Mouse (Mus musculus): ENCODE measurements at regions not wholly inside any gene's neighbourhood (a gene's known extent, or its start where the extent isn't known, plus 50 kb on each side); places are given as distances from the start of the nearest gene placed in this dataset.
A peak's percentile ranks its signal among the peaks of the same experiment; 100 is the strongest.
"Not testable (repeated sequence)": the region's sequence is repeated elsewhere in the genome, so short reads cannot be mapped to it uniquely, and the experiment has no call there.

GRCm38 (mm10) chr12:11518379-11518778 is 62.5 kb downstream of the Rad51ap2 start:
- no peak for DNase-seq (ENCODE audit: low spot score)

- no peak for DNase-seq (ENCODE audit: low spot score)
Observed at GRCm38 (mm10) chr12:11562891-11563290, 107.0 kb downstream of the Rad51ap2 start.

- DNase-seq (ENCODE audit: low spot score) = no peak
Observed at GRCm38 (mm10) chr12:11570160-11570559, 114.3 kb downstream of the Rad51ap2 start.

- peak; percentile 9 for DNase-seq (ENCODE audit: low spot score)
Observed at GRCm38 (mm10) chr12:11603946-11604345, 148.1 kb downstream of the Rad51ap2 start.

GRCm38 (mm10) chr12:11608733-11609132 is 152.9 kb downstream of the Rad51ap2 start:
- no peak for DNase-seq (ENCODE audit: low spot score)

GRCm38 (mm10) chr12:11611656-11612055 is 155.8 kb downstream of the Rad51ap2 start:
- DNase-seq (ENCODE audit: low spot score) = no peak

GRCm38 (mm10) chr12:11615237-11615636 is 159.4 kb downstream of the Rad51ap2 start:
- DNase-seq (ENCODE audit: low spot score) = no peak

GRCm38 (mm10) chr12:11623561-11623960 is 167.7 kb downstream of the Rad51ap2 start:
- no peak for DNase-seq (ENCODE audit: low spot score)

GRCm38 (mm10) chr12:11630178-11630577 is 174.3 kb downstream of the Rad51ap2 start:
- no peak for DNase-seq (ENCODE audit: low spot score)

GRCm38 (mm10) chr12:11631790-11632189 is 175.9 kb downstream of the Rad51ap2 start:
- DNase-seq (ENCODE audit: low spot score) = no peak

- peak; percentile 12 for DNase-seq (ENCODE audit: low spot score)
Observed at GRCm38 (mm10) chr12:11673281-11673680, 217.4 kb downstream of the Rad51ap2 start.

- no peak for DNase-seq (ENCODE audit: low spot score)
Observed at GRCm38 (mm10) chr12:11694797-11695196, 238.9 kb downstream of the Rad51ap2 start.

GRCm38 (mm10) chr12:11708879-11709602 is 253.2 kb downstream of the Rad51ap2 start:
- peak; percentile 21 for DNase-seq (ENCODE audit: low spot score)

- no peak for DNase-seq (ENCODE audit: low spot score)
Observed at GRCm38 (mm10) chr12:11717633-11718032, 261.8 kb downstream of the Rad51ap2 start.

GRCm38 (mm10) chr12:11751471-11751870 is 295.6 kb downstream of the Rad51ap2 start:
- no peak for DNase-seq (ENCODE audit: low spot score)

- DNase-seq (ENCODE audit: low spot score) = no peak
Observed at GRCm38 (mm10) chr12:11754184-11754907, 298.5 kb downstream of the Rad51ap2 start.

GRCm38 (mm10) chr12:11802326-11802725 is 346.4 kb downstream of the Rad51ap2 start:
- no peak for DNase-seq (ENCODE audit: low spot score)

GRCm38 (mm10) chr12:11803162-11803561 is 347.3 kb downstream of the Rad51ap2 start:
- peak; percentile 54 for DNase-seq (ENCODE audit: low spot score)

GRCm38 (mm10) chr12:11829701-11830100 is 373.8 kb downstream of the Rad51ap2 start:
- no peak for DNase-seq (ENCODE audit: low spot score)

- DNase-seq (ENCODE audit: low spot score) = no peak
Observed at GRCm38 (mm10) chr12:11831292-11831691, 375.4 kb downstream of the Rad51ap2 start.

GRCm38 (mm10) chr12:11837819-11838472 is 382.1 kb downstream of the Rad51ap2 start:
- DNase-seq (ENCODE audit: low spot score) = peak; percentile 19

- no peak for DNase-seq (ENCODE audit: low spot score)
Observed at GRCm38 (mm10) chr12:11851034-11851433, 395.2 kb downstream of the Rad51ap2 start.

- not testable (repeated sequence) for DNase-seq (ENCODE audit: low spot score)
Observed at GRCm38 (mm10) chr12:11881809-11882208, 380.1 kb upstream of the Fam49a start.

Measured in layer of hippocampus, adult 11-12 months (tissue).